Mouse (Mus musculus) ovary, adult 18-20 months (tissue): ENCODE data around the gene Glyctk.

Source experiments
- DNase-seq: peaks from one replicate; pipeline ENCODE4 v3.0.0; 2022; ENCODE audit warnings: low spot score, mixed read lengths

Gene Glyctk

DNA sequence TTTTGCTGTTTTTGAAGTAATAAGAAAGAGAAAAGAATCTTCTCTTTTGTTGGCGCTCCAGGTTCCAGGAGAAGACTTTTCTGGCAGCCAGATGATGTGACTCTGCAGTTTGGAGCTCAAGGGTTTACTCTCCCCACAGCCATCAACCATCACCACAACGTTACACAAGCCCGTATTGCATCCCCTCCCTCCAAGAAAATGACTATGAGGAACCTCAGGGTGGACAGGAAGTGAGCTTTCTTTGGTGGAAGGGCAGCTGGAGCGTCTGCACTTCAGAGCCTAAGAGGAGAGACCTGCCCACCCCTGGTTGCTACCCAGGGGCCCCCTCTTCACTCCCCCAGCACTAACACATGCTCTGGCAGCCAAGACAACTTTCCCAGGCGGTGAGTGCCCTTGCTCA lies 10.7 kb downstream of the Glyctk start:
- DNase-seq = no peak

- DNase-seq = no peak
Observed at GRCm38 (mm10) chr9:106145582-106145981, 12.4 kb downstream of the Glyctk start.

DNA sequence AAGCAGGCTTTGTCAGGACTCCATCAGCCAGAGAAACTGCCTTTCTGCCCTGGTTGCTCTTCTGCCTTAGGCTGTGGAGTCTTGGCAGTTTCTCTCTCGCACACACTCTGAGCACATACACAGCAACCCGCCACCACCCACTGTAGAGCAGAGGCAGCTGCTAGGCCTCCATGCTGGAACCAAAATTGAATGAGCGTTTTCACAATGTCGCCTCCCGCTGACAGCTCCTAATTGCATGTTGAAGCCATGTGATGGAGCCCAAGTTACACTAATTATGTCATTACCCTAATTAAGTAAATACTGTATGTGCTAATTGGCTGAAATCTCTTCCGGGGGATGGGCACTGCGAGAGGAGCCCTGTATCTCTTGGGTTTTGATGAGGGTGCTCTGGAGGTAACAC lies 13.8 kb downstream of the Glyctk start:
- no peak for DNase-seq

DNA sequence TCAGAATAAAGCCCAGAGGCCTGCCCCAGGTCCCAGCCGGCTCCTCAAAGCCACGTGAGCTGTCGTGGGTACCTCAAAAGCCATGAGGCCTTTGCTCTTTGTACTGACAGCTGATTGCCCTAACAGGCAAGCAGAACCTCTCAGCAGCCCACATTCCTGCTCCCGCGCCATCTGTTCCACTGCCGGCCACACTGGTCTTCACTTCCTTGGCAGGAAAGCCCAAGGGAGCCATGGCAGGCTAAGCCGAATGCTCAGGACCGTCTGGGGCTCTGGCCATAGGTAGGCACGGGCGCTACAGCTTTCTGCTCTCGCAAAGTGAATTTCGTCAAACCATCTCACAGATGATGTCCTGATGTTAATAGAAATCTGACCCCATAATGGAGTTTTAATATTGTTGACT lies 16.0 kb downstream of the Glyctk start:
- no peak for DNase-seq

- DNase-seq = no peak
Observed at GRCm38 (mm10) chr9:106139763-106140162, 18.2 kb downstream of the Glyctk start.

GRCm38 (mm10) chr9:106137671-106138216 lies 20.2 kb downstream of the Glyctk start:
- no peak for DNase-seq

- no peak for DNase-seq
Observed at GRCm38 (mm10) chr9:106130250-106130649, 27.7 kb downstream of the Glyctk start.

- DNase-seq = no peak
Observed at GRCm38 (mm10) chr9:106129072-106129471, 28.9 kb downstream of the Glyctk start.

- DNase-seq = no peak
Observed at GRCm38 (mm10) chr9:106126786-106127251, 31.1 kb downstream of the Glyctk start.

GRCm38 (mm10) chr9:106123599-106123998 lies 34.3 kb downstream of the Glyctk start:
- no peak for DNase-seq

GRCm38 (mm10) chr9:106119075-106119474 lies 38.9 kb downstream of the Glyctk start:
- no peak for DNase-seq

DNA sequence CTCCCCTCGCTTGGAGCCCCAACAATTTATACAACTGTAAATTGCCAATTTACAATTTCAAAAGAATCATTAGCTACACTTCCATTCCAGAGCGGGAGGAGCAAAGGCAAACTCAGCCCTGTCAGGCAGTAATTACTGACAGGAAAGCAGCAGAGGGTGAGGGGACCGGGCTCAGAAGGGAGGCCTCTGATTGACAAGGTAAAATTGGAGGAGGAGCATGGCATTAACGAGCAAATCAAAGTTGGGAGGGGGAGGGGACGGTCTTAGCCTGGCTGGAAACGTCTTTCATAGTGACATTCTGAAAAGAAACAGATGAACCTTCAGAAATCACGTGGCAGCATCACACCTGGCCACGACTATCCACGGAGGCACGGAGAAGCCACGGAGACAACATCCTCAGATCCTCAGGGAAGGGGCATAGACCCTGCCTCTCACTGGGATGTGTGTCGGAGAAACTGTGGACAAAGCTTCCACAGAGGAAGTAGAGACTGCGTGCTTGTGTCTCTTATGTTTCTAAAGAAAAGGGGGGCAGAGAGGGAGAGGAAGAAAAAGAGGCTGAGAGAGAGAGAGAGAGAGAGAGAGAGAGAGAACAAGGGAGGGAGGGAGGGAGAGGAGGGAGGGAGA lies 42.0 kb downstream of the Glyctk start:
- DNase-seq = no peak

DNA sequence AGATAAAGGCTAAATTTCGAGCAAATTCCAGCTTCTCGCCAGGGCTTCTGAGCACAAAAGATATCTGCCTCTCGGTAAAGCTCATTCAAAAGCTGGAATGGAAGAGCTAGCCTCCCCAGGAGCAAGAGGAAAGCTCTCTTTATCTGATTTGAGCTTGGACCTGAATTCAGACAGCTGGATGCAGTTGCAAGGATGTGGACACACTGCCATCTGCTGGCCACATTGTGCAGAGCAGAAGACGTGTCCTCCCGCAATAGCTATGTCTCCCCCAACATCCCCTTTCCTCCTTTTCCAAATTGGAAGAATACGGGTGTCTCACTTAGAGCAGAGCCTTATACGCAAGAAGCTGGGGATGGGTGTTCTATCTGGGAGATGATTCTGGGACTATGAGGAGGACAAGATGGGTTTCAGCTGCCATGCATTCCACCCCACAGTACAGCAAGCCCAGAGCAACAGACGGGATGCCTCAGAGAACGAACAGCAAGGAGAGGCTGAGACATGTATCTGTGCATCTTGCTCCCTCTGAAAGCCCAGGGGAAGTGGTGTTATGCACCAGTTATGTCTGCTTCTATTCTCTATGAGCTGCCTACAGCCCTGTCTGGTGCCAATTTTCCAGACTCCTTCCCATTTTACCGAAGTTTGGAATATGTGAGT lies 45.0 kb downstream of the Glyctk start:
- peak; percentile 16 for DNase-seq

- DNase-seq = no peak
Observed at GRCm38 (mm10) chr9:106106241-106106640, 51.7 kb downstream of the Glyctk start.

- DNase-seq = no peak
Observed at GRCm38 (mm10) chr9:106104401-106104800, 53.5 kb downstream of the Glyctk start.
